Mouse (Mus musculus) hindbrain, postnatal 0 days (tissue): ENCODE measurements at regions not wholly inside any gene's neighbourhood (a gene's known extent, or its start where the extent isn't known, plus 50 kb on each side); places are given as distances from the start of the nearest gene placed in this dataset.
A peak's percentile ranks its signal among the peaks of the same experiment; 100 is the strongest.

Experiments
- ATAC-seq: fragments of 200-750 bp; cut with Nextera tagmentation; 2 replicates; pipeline ENCODE4 v1.8.0; 2017; ENCODE audit warnings: mild to moderate bottlenecking, moderate TSS enrichment, moderate library complexity
- DNase-seq: peaks from one replicate; pipeline ENCODE4 v3.0.0-alpha.2; 2015; ENCODE audit warnings: low spot score
- H3K27ac ChIP-seq: fragments of 300-500 bp; sonication (generic); 2 replicates; pipeline ENCODE4 v1.5.1; 2014; ENCODE audit warnings: mild to moderate bottlenecking
- H3K27me3 ChIP-seq: fragments of 300-500 bp; sonication (generic); 2 replicates; pipeline ENCODE4 v1.6.1; 2014; ENCODE audit warnings: low read length, mixed read lengths; ENCODE audit not compliant: insufficient read depth
- H3K36me3 ChIP-seq: fragments of 300-500 bp; sonication (generic); 2 replicates; pipeline ENCODE4 v1.6.1; 2014; ENCODE audit warnings: low read length, mixed read lengths; ENCODE audit not compliant: insufficient read depth
- H3K4me1 ChIP-seq: fragments of 300-500 bp; sonication (generic); 2 replicates; pipeline ENCODE4 v1.6.1; 2014; ENCODE audit warnings: antibody characterized with exemption, low read length, mixed read lengths; ENCODE audit not compliant: insufficient read depth
- H3K4me2 ChIP-seq: fragments of 300-500 bp; sonication (generic); 2 replicates; pipeline ENCODE4 v1.6.1; 2014; ENCODE audit warnings: low read depth, mild to moderate bottlenecking, low read length, moderate library complexity, mixed read lengths
- H3K4me3 ChIP-seq: fragments of 300-500 bp; sonication (generic); 2 replicates; pipeline ENCODE4 v1.5.1; 2014; ENCODE audit warnings: low read length
- H3K9ac ChIP-seq: fragments of 300-500 bp; sonication (generic); replicated peaks from 2 replicates; pipeline ENCODE4 v1.6.1; 2014; ENCODE audit warnings: mild to moderate bottlenecking, low read length, moderate library complexity, mixed read lengths
- H3K9me3 ChIP-seq: fragments of 300-500 bp; sonication (generic); 2 replicates; pipeline ENCODE4 v1.6.1; 2016; ENCODE audit warnings: low read length, mixed read lengths
- CTCF ChIP-seq: IDR thresholded peaks from 2 replicates; pipeline ENCODE4 v1.5.1; 2016; ENCODE audit warnings: antibody characterized with exemption, control low read depth, low read depth
- WGBS: fragments of 180-500 bp; shearing (Covaris S2); extraction: QIAGEN DNeasy Blood & Tissue Kit; methylation state at CpG from one replicate; pipeline ENCODE4 v1.1.7; 2014; 5-methylcytosine and 5-hydroxymethylcytosine counted together

GRCm38 (mm10) chr10:111079051-111079450 lies 69.1 kb upstream of the Zdhhc17 start:
- ATAC-seq: no peak
- TF ChIP-seq CTCF: no peak
- H3K4me3 ChIP-seq: no peak overlapping the region
- H3K27ac ChIP-seq: no peak overlapping the region
- H3K36me3 ChIP-seq: no peaks in the 10 kb centered on the region
- no peaks in the 10 kb centered on the region for H3K27me3 ChIP-seq
- DNase-seq: no peak
- H3K4me2 ChIP-seq: no peak overlapping the region
- no peaks in the 10 kb centered on the region for H3K4me1 ChIP-seq
- 86% methylated on average over 6 of the region's 6 CpGs for WGBS
- no peak overlapping the region for H3K9ac ChIP-seq
- no peaks in the 10 kb centered on the region for H3K9me3 ChIP-seq

- Histone ChIP-seq H3K9me3 (no peaks in the 10 kb centered on the region), H3K9ac (no peak overlapping the region), H3K27me3 (no peaks in the 10 kb centered on the region), H3K27ac (no peak overlapping the region), H3K4me1 (no peaks in the 10 kb centered on the region), H3K36me3 (no peaks in the 10 kb centered on the region), H3K4me2 (no peak overlapping the region), H3K4me3 (no peak overlapping the region)
- DNase-seq (no peak), ATAC-seq (no peak)
- TF ChIP-seq CTCF: no peak
- 88% methylated on average over 4 of the region's 4 CpGs for WGBS
Measured at GRCm38 (mm10) chr10:111077632-111078031, 67.7 kb upstream of the Zdhhc17 start.

- ATAC-seq (no peak), DNase-seq (no peak)
- no peaks in the 10 kb centered on the region for H3K9me3 ChIP-seq
- no peak for TF ChIP-seq CTCF
- no peaks in the 10 kb centered on the region for H3K36me3 ChIP-seq
- H3K4me3 ChIP-seq: no peak overlapping the region
- no peaks in the 10 kb centered on the region for H3K4me1 ChIP-seq
- H3K9ac ChIP-seq: no peak overlapping the region
- no peak overlapping the region for H3K4me2 ChIP-seq
- 75% methylated on average over 5 of the region's 5 CpGs for WGBS
- no peaks in the 10 kb centered on the region for H3K27me3 ChIP-seq
- H3K27ac ChIP-seq: no peak overlapping the region
Measured at GRCm38 (mm10) chr10:111073851-111074430, 64.0 kb upstream of the Zdhhc17 start.

GRCm38 (mm10) chr10:111073262-111073661 lies 63.3 kb upstream of the Zdhhc17 start:
- no peak for ATAC-seq
- H3K9me3 ChIP-seq: no peaks in the 10 kb centered on the region
- no peaks in the 10 kb centered on the region for H3K27me3 ChIP-seq
- H3K9ac ChIP-seq: no peak overlapping the region
- H3K4me2 ChIP-seq: no peak overlapping the region
- no peak for TF ChIP-seq CTCF
- no peak overlapping the region for H3K27ac ChIP-seq
- DNase-seq: no peak
- H3K4me3 ChIP-seq: no peak overlapping the region
- WGBS: 36% methylated on average over 14 of the region's 14 CpGs
- no peaks in the 10 kb centered on the region for H3K4me1 ChIP-seq
- no peaks in the 10 kb centered on the region for H3K36me3 ChIP-seq

- Histone ChIP-seq H3K27ac (no peak overlapping the region), H3K4me2 (no peak overlapping the region), H3K36me3 (no peaks in the 10 kb centered on the region), H3K27me3 (no peaks in the 10 kb centered on the region), H3K9ac (no peak overlapping the region), H3K4me1 (no peaks in the 10 kb centered on the region), H3K9me3 (no peaks in the 10 kb centered on the region), H3K4me3 (no peak overlapping the region)
- no peak for DNase-seq
- ATAC-seq: no peak
- TF ChIP-seq CTCF: no peak
- 51% methylated on average over 2 of the region's 2 CpGs for WGBS
Measured at GRCm38 (mm10) chr10:111072554-111072909, 62.6 kb upstream of the Zdhhc17 start.

GRCm38 (mm10) chr10:111071805-111072553 lies 62.0 kb upstream of the Zdhhc17 start:
- H3K36me3 ChIP-seq: no peaks in the 10 kb centered on the region
- 0 out of 2 replicates have a peak, but pooled peaks have one; percentile 5 for TF ChIP-seq CTCF
- H3K4me2 ChIP-seq: no peak overlapping the region
- no peaks in the 10 kb centered on the region for H3K27me3 ChIP-seq
- ATAC-seq (peak; percentile 58; the same call in 1 of the 2 replicates), DNase-seq (peak; percentile 21)
- WGBS: 18% methylated on average over 7 of the region's 11 CpGs
- no peaks in the 10 kb centered on the region for H3K9me3 ChIP-seq
- H3K27ac ChIP-seq: no peak overlapping the region
- H3K9ac ChIP-seq: no peak overlapping the region
- H3K4me3 ChIP-seq: no peak overlapping the region
- H3K4me1 ChIP-seq: no peaks in the 10 kb centered on the region

GRCm38 (mm10) chr10:111066146-111066545 lies 56.2 kb upstream of the Zdhhc17 start:
- TF ChIP-seq CTCF: no peak
- WGBS: 86% methylated on average over 11 of the region's 11 CpGs
- DNase-seq (no peak), ATAC-seq (no peak)
- Histone ChIP-seq H3K4me1 (no peaks in the 10 kb centered on the region), H3K9ac (no peak overlapping the region), H3K27me3 (no peaks in the 10 kb centered on the region), H3K4me3 (no peak overlapping the region), H3K4me2 (no peak overlapping the region), H3K9me3 (no peaks in the 10 kb centered on the region), H3K27ac (no peak overlapping the region), H3K36me3 (no peaks in the 10 kb centered on the region)
